Mouse (Mus musculus): Measurements from ENCODE around the gene 4921517D22Rik.

DNA sequence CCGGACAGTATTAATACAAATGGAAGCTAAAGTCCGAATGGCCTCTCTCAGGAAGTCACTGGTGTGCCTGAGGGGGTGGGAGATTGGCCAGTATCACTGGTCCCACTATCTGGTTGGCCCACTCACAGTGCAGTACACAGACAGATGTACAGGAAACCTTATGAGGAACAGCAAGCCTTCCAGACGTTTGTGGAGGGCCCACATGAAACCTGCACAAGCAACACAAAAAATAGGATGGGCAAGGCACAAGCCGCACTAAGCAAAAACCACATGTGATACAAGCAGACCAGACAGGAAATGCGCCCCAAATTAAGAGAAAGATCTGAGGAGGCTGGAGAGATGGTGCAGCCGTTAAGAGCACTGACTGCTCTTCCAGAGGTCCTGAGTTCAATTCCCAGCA lies 21.7 kb downstream of the 4921517D22Rik start:
- TF ChIP-seq POLR2A (IDR thresholded peaks at IDR 0.05; ENCODE audit: low read depth, low read length) (no peak), CTCF (IDR thresholded peaks at IDR 0.05; ENCODE audit: borderline replicate concordance, insufficient read depth, low read length) (no peak)

Measured in embryonic fibroblast, embryonic 13.5 days (primary cell).